Mouse (Mus musculus): ENCODE results near the gene Atp2a2. TPM values are rescaled to one million over a fixed set of nuclear protein-coding genes. Genes with fewer than 3 reads are reported as not detected.

Gene Atp2a2
- polyA plus RNA-seq, 1 experiment from 2014 or later: 255 TPM

GRCm38 (mm10) chr5:122507396-122507795 lies 5.4 kb upstream of the Atp2a2 start:
- ATAC-seq (replicated peaks; ENCODE audit: insufficient number of reproducible peaks, low FRiP score, low TSS enrichment): no peak
- Histone ChIP-seq H3K9me3 (replicated peaks; ENCODE audit: control insufficient read depth, low read length) (peaks cover 3% of the 10 kb centered on the region; the same call in 1 of the 2 replicates), H3K4me1 (ENCODE audit: control insufficient read depth, insufficient read depth, low read length) (peaks cover 33% of the 10 kb centered on the region)

GRCm38 (mm10) chr5:122506462-122506861 lies 4.4 kb upstream of the Atp2a2 start:
- 86% methylated on average over 3 of the region's 3 CpGs for WGBS (ENCODE audit: insufficient replicate concordance)
- H3K36me3 ChIP-seq (ENCODE audit: control insufficient read depth, insufficient read depth, low read length): no peaks in the 10 kb centered on the region
- no peak overlapping the region for H3K4me2 ChIP-seq
- no peak for ATAC-seq (replicated peaks; ENCODE audit: insufficient number of reproducible peaks, low FRiP score, low TSS enrichment)
- no peak overlapping the region for H3K27ac ChIP-seq (ENCODE audit: low read depth, low read length)
- H3K9me3 ChIP-seq (replicated peaks; ENCODE audit: control insufficient read depth, low read length): peaks cover 3% of the 10 kb centered on the region; the same call in 1 of the 2 replicates
- no peak overlapping the region for H3K4me3 ChIP-seq (ENCODE audit: low read depth, low read length)
- H3K4me1 ChIP-seq (ENCODE audit: control insufficient read depth, insufficient read depth, low read length): peaks cover 29% of the 10 kb centered on the region
- no peak overlapping the region for H3K9ac ChIP-seq (ENCODE audit: low read depth, low read length)
- H3K27me3 ChIP-seq (ENCODE audit: control insufficient read depth, insufficient read depth, low read length): no peaks in the 10 kb centered on the region

More at GRCm38 (mm10) chr5:122507396-122507795, 5.4 kb upstream of the Atp2a2 start:
- Histone ChIP-seq H3K4me3 (ENCODE audit: low read depth, low read length) (no peak overlapping the region), H3K36me3 (ENCODE audit: control insufficient read depth, insufficient read depth, low read length) (no peaks in the 10 kb centered on the region), H3K27me3 (ENCODE audit: control insufficient read depth, insufficient read depth, low read length) (no peaks in the 10 kb centered on the region), H3K4me2 (no peak overlapping the region), H3K27ac (ENCODE audit: low read depth, low read length) (no peak overlapping the region), H3K9ac (ENCODE audit: low read depth, low read length) (no peak overlapping the region)

GRCm38 (mm10) chr5:122505554-122505953 lies 3.5 kb upstream of the Atp2a2 start:
- Histone ChIP-seq H3K27ac (ENCODE audit: low read depth, low read length) (no peak overlapping the region), H3K27me3 (ENCODE audit: control insufficient read depth, insufficient read depth, low read length) (no peaks in the 10 kb centered on the region), H3K9me3 (replicated peaks; ENCODE audit: control insufficient read depth, low read length) (peaks cover 3% of the 10 kb centered on the region; the same call in 1 of the 2 replicates), H3K9ac (ENCODE audit: low read depth, low read length) (no peak overlapping the region), H3K36me3 (ENCODE audit: control insufficient read depth, insufficient read depth, low read length) (no peaks in the 10 kb centered on the region), H3K4me3 (ENCODE audit: low read depth, low read length) (no peak overlapping the region), H3K4me1 (ENCODE audit: control insufficient read depth, insufficient read depth, low read length) (peaks cover 20% of the 10 kb centered on the region), H3K4me2 (no peak overlapping the region)
- WGBS (ENCODE audit: insufficient replicate concordance): 82% methylated on average over 5 of the region's 5 CpGs
- ATAC-seq (replicated peaks; ENCODE audit: insufficient number of reproducible peaks, low FRiP score, low TSS enrichment): no peak

- H3K27ac ChIP-seq (ENCODE audit: low read depth, low read length): 0 out of 2 replicates have a peak overlapping the region, but pooled peaks have one; percentile 22
- peak overlapping the region; percentile 94; the same call in 1 of the 2 replicates for H3K4me2 ChIP-seq
- peaks cover 18% of the 10 kb centered on the region for H3K4me1 ChIP-seq (ENCODE audit: control insufficient read depth, insufficient read depth, low read length)
- no peaks in the 10 kb centered on the region for H3K27me3 ChIP-seq (ENCODE audit: control insufficient read depth, insufficient read depth, low read length)
- H3K9me3 ChIP-seq (replicated peaks; ENCODE audit: control insufficient read depth, low read length): peaks cover 3% of the 10 kb centered on the region; the same call in 1 of the 2 replicates
- peak overlapping the region; percentile 96; the same call in 1 of the 2 replicates for H3K9ac ChIP-seq (ENCODE audit: low read depth, low read length)
- H3K36me3 ChIP-seq (ENCODE audit: control insufficient read depth, insufficient read depth, low read length): no peaks in the 10 kb centered on the region
- no peak for ATAC-seq (replicated peaks; ENCODE audit: insufficient number of reproducible peaks, low FRiP score, low TSS enrichment)
- H3K4me3 ChIP-seq (ENCODE audit: low read depth, low read length): no peak overlapping the region
- 33% methylated on average over 4 of the region's 4 CpGs for WGBS (ENCODE audit: insufficient replicate concordance)
These were observed 1.7 kb upstream of the Atp2a2 start for GRCm38 (mm10) chr5:122503760-122504119.

GRCm38 (mm10) chr5:122503015-122503759 lies 1.2 kb upstream of the Atp2a2 start:
- 36% methylated on average over 15 of the region's 15 CpGs for WGBS (ENCODE audit: insufficient replicate concordance)
- peaks cover 3% of the 10 kb centered on the region; the same call in 1 of the 2 replicates for H3K9me3 ChIP-seq (replicated peaks; ENCODE audit: control insufficient read depth, low read length)
- H3K36me3 ChIP-seq (ENCODE audit: control insufficient read depth, insufficient read depth, low read length): 0 out of 2 replicates have a peak, but pooled peaks cover under 1% of the 10 kb centered on the region
- H3K27ac ChIP-seq (ENCODE audit: low read depth, low read length): peak overlapping the region; percentile 92
- H3K4me3 ChIP-seq (ENCODE audit: low read depth, low read length): peak overlapping the region; percentile 82
- peak overlapping the region; percentile 96 for H3K9ac ChIP-seq (ENCODE audit: low read depth, low read length)
- no peak for ATAC-seq (replicated peaks; ENCODE audit: insufficient number of reproducible peaks, low FRiP score, low TSS enrichment)
- H3K4me2 ChIP-seq: peak overlapping the region; percentile 94
- H3K4me1 ChIP-seq (ENCODE audit: control insufficient read depth, insufficient read depth, low read length): peaks cover 21% of the 10 kb centered on the region
- no peaks in the 10 kb centered on the region for H3K27me3 ChIP-seq (ENCODE audit: control insufficient read depth, insufficient read depth, low read length)

- H3K9ac ChIP-seq (ENCODE audit: low read depth, low read length): peak overlapping the region; percentile 100
- H3K36me3 ChIP-seq (ENCODE audit: control insufficient read depth, insufficient read depth, low read length): peaks cover 10% of the 10 kb centered on the region; the same call in 1 of the 2 replicates
- H3K4me2 ChIP-seq: peak overlapping the region; percentile 94
- no peaks in the 10 kb centered on the region for H3K27me3 ChIP-seq (ENCODE audit: control insufficient read depth, insufficient read depth, low read length)
- under 1% methylated on average over 106 of the region's 113 CpGs for WGBS (ENCODE audit: insufficient replicate concordance)
- 0 out of 2 replicates have a peak, but pooled peaks cover under 1% of the 10 kb centered on the region for H3K9me3 ChIP-seq (replicated peaks; ENCODE audit: control insufficient read depth, low read length)
- ATAC-seq (replicated peaks; ENCODE audit: insufficient number of reproducible peaks, low FRiP score, low TSS enrichment): peak; percentile 49
- H3K4me1 ChIP-seq (ENCODE audit: control insufficient read depth, insufficient read depth, low read length): peaks cover 27% of the 10 kb centered on the region
- peak overlapping the region; percentile 82 for H3K4me3 ChIP-seq (ENCODE audit: low read depth, low read length)
- H3K27ac ChIP-seq (ENCODE audit: low read depth, low read length): peak overlapping the region; percentile 95
These were observed 636 bp downstream of the Atp2a2 start for GRCm38 (mm10) chr5:122501101-122502076.

- Histone ChIP-seq H3K27ac (ENCODE audit: low read depth, low read length) (peak overlapping the region; percentile 95), H3K4me1 (ENCODE audit: control insufficient read depth, insufficient read depth, low read length) (peaks cover 27% of the 10 kb centered on the region)
- WGBS (ENCODE audit: insufficient replicate concordance): 17% methylated on average over 5 of the region's 5 CpGs
These were observed 1.5 kb downstream of the Atp2a2 start for GRCm38 (mm10) chr5:122500563-122500962.

GRCm38 (mm10) chr5:122500141-122500540 lies 1.9 kb downstream of the Atp2a2 start:
- Histone ChIP-seq H3K9me3 (replicated peaks; ENCODE audit: control insufficient read depth, low read length) (no peaks in the 10 kb centered on the region), H3K36me3 (ENCODE audit: control insufficient read depth, insufficient read depth, low read length) (peaks cover 10% of the 10 kb centered on the region), H3K4me1 (ENCODE audit: control insufficient read depth, insufficient read depth, low read length) (peaks cover 27% of the 10 kb centered on the region), H3K27ac (ENCODE audit: low read depth, low read length) (peak overlapping the region; percentile 95), H3K9ac (ENCODE audit: low read depth, low read length) (peak overlapping the region; percentile 100), H3K27me3 (ENCODE audit: control insufficient read depth, insufficient read depth, low read length) (no peaks in the 10 kb centered on the region), H3K4me3 (ENCODE audit: low read depth, low read length) (peak overlapping the region; percentile 82), H3K4me2 (peak overlapping the region; percentile 94)
- 12% methylated on average over 4 of the region's 4 CpGs for WGBS (ENCODE audit: insufficient replicate concordance)
- ATAC-seq (replicated peaks; ENCODE audit: insufficient number of reproducible peaks, low FRiP score, low TSS enrichment): no peak

More at GRCm38 (mm10) chr5:122500563-122500962, 1.5 kb downstream of the Atp2a2 start:
- no peaks in the 10 kb centered on the region for H3K27me3 ChIP-seq (ENCODE audit: control insufficient read depth, insufficient read depth, low read length)
- H3K4me3 ChIP-seq (ENCODE audit: low read depth, low read length): peak overlapping the region; percentile 82
- peak overlapping the region; percentile 100 for H3K9ac ChIP-seq (ENCODE audit: low read depth, low read length)
- H3K36me3 ChIP-seq (ENCODE audit: control insufficient read depth, insufficient read depth, low read length): peaks cover 10% of the 10 kb centered on the region
- ATAC-seq (replicated peaks; ENCODE audit: insufficient number of reproducible peaks, low FRiP score, low TSS enrichment): no peak
- peak overlapping the region; percentile 94 for H3K4me2 ChIP-seq
- H3K9me3 ChIP-seq (replicated peaks; ENCODE audit: control insufficient read depth, low read length): no peaks in the 10 kb centered on the region

Data from heart, embryonic 11.5 days (tissue).